Mouse (Mus musculus) bone marrow, adult 2 months (tissue): ENCODE data around the gene Adcy10. TPM values are rescaled to one million over a fixed set of nuclear protein-coding genes. Genes with fewer than 3 reads are reported as not detected.

Experiments
- H3K27ac ChIP-seq: fragments of 200-500 bp; 2 replicates; pipeline ENCODE4 v1.5.1; 2012; ENCODE audit warnings: low read depth, mild to moderate bottlenecking, control low read depth, inconsistent platforms, low read length; ENCODE audit not compliant: control insufficient read depth, poor library complexity, insufficient read depth
- H3K4me1 ChIP-seq: fragments of 200-500 bp; 2 replicates; pipeline ENCODE4 v1.6.1; 2011; ENCODE audit warnings: low read length; ENCODE audit not compliant: control insufficient read depth, insufficient read depth
- H3K4me3 ChIP-seq: fragments of 200-500 bp; replicated peaks from 2 replicates; pipeline ENCODE3; 2011; ENCODE audit warnings: mild to moderate bottlenecking, low read depth, low read length, control low read depth; ENCODE audit not compliant: control insufficient read depth
- CTCF ChIP-seq: fragments of 200-500 bp; IDR thresholded peaks from 2 replicates; pipeline ENCODE4 v1.5.1; 2011; ENCODE audit warnings: low read length, control low read depth; ENCODE audit not compliant: control insufficient read depth, insufficient read depth
- POLR2A ChIP-seq: fragments of 200-500 bp; IDR thresholded peaks from 2 replicates; pipeline ENCODE4 v1.6.1; 2011; ENCODE audit warnings: low read depth, mild to moderate bottlenecking, control low read depth, low read length, borderline replicate concordance; ENCODE audit not compliant: control insufficient read depth
- WGBS: fragments of 180-500 bp; shearing (Covaris S2); methylation state at CpG from one replicate; pipeline ENCODE4 v1.1.7; 2018; 5-methylcytosine and 5-hydroxymethylcytosine counted together
- polyA plus RNA-seq: library from polyadenylated mRNA; stranded (reverse); fragments of >200 nt; gene quantifications from 2 replicates; pipeline ENCODE4 v1.2.4, GENCODE M21; 2011; ENCODE audit warnings: low replicate concordance; ENCODE audit not compliant: missing spikeins, insufficient read depth, insufficient read length

Adcy10 gene
- polyA plus RNA-seq, 1 experiment = not detected

DNA sequence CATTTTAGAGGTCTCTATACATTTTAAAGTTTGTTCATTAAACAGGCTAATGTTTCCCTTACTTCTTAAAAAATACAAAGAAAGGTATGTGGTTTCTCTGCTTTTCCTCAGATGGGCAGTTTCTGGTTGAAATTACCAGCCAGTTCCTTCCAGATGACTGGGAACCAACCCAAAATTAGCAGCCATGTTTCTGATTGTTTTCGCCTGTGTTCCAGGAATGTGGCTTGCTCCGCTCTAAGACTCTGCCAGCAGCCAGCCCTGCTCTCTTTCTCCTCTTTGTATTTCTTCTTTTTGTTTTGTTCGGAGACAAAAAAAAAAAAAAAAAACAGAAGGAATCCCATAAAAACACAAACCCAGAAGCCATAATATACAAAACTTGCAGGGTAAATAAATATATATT lies 13.9 kb downstream of the Adcy10 start:
- no peak for TF ChIP-seq CTCF
- TF ChIP-seq POLR2A = no peak
- 46% methylated on average over 3 of the region's 3 CpGs for WGBS
- Histone ChIP-seq H3K4me3 (no peak overlapping the region), H3K27ac (no peak overlapping the region), H3K4me1 (no peaks in the 10 kb centered on the region)

DNA sequence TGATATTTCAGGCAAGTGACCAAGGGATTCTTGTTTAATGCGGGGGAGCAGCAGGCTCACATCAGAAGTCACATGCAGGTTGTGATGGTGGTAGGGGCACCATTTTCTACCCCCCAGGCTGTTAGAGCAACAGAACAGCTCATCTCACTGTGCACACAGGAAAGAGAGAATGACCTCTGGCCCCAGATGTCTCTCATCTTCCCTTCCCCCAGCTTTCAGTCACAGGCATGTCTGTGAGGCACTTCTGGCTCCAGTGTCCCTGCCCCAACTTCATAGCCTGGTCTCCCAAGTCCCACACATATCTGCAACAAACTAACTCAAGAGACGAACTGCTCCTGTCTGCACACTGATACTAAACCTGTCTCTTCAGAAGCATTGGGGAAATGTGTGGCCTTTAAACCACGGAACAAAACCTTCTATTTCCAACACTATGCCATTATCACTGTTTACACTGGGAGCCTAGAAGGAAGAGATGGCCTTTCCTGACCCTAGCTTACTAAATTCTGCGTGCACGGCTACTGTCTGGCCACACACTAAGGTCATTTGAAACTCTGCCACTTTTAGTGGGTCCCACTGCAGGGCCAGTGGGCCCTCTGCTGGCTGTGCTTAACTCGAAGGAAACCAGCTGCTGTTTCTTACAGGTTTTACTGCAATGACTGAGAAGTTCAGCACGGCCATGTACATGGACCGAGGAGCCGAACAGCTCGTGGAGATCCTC lies 18.5 kb downstream of the Adcy10 start:
- peaks cover 3% of the 10 kb centered on the region; the same call in 1 of the 2 replicates for H3K4me1 ChIP-seq
- 30% methylated on average over 10 of the region's 10 CpGs for WGBS
- no peak overlapping the region for H3K4me3 ChIP-seq
- peak; percentile 67 for TF ChIP-seq CTCF
- TF ChIP-seq POLR2A = no peak
- H3K27ac ChIP-seq = no peak overlapping the region

DNA sequence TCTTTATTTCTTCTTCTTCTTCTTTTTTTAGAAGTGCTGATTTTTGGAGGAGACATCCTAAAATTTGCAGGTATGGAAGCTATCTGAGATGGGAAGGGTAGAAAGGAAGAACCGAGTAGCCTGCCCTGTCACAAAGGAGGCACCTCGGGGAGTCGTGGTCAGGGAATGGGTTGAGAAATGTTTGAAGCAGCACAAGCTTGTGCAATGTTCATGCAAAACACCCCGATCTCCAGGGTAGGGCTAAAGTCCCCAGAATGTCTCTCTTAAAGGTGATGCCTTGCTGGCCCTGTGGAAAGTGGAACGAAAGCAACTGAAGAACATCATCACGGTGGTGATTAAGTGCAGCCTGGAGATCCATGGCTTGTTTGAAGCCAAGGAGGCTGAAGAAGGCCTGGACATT lies 21.3 kb downstream of the Adcy10 start:
- Histone ChIP-seq H3K27ac (peak overlapping the region; percentile 64), H3K4me3 (no peak overlapping the region), H3K4me1 (peaks cover 3% of the 10 kb centered on the region; the same call in 1 of the 2 replicates)
- TF ChIP-seq CTCF (no peak), POLR2A (no peak)
- WGBS = 43% methylated on average over 6 of the region's 6 CpGs

DNA sequence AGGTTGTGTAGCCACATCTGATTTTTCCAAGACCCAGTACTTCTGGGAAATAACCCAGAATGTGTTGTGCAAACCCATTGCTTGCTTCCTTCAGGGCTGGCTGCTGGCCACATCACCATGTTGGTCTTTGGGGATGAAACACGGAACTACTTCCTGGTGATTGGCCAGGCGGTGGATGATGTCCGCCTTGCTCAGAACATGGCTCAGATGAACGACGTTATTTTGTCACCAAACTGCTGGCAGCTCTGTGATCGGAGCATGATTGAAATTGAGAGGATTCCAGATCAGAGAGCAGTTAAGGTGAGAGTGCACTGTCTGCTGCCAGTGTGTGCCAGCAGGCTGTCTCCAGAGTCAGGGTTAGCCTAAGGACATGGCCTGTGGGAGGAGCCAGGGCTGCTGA lies 25.2 kb downstream of the Adcy10 start:
- Histone ChIP-seq H3K4me3 (no peak overlapping the region), H3K27ac (no peak overlapping the region), H3K4me1 (peaks cover 3% of the 10 kb centered on the region; the same call in 1 of the 2 replicates)
- TF ChIP-seq CTCF (no peak), POLR2A (no peak)
- WGBS = 85% methylated on average over 6 of the region's 6 CpGs

DNA sequence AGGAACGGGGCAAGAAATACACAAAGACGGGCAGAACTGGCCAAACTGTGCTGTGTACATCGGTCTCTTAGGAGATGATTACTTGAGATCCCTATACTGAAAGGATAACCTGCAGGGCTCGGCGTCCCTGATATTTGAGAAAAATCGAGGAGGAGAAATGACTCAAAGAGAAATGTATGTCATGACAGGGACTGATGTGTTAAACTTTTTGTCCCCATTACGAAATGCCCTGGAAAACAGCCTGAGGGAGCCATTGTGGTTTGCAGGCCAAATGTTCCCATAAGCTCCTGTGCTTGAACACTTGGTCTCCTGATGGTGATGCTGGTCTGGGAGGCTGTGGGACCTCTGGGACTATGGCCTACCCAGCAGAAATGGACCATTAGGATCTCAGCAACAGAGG lies 35.7 kb downstream of the Adcy10 start:
- TF ChIP-seq POLR2A = no peak
- TF ChIP-seq CTCF = no peak

DNA sequence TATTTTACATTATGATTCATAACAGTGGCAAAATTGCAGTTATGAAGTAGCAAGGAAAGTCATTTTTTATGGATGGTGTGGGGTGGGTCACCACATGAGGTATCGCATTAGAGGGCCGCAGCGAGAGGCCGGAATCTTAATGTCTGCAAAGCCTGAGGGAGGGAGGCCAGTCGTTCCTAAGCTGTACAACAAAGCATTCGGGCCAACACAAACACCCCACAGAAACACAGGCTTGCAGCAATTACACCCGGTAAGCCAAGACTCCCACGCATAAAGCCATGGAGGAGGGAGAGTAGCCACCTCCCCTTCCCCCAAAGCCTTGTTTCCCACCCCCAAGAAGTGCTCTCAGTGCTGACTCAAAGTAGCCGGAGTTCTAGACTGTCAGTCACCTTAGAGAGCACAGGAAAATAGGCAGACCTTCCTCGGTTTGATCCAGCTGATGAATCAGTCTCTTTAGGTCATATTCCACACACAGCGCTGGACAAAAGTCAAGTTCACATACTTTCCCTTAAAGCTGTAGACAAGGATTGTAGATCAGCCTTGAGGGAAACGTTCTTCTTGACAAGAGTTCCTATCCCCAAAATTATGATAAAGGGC lies 51.2 kb downstream of the Adcy10 start:
- no peaks in the 10 kb centered on the region for H3K4me1 ChIP-seq
- TF ChIP-seq POLR2A (no peak), CTCF (no peak)
- H3K4me3 ChIP-seq = no peak overlapping the region
- no peak overlapping the region for H3K27ac ChIP-seq
- WGBS = 83% methylated on average over 12 of the region's 12 CpGs

More for the DNA sequence above, 35.7 kb downstream of the Adcy10 start:
- H3K4me3 ChIP-seq = no peak overlapping the region
- H3K4me1 ChIP-seq = no peaks in the 10 kb centered on the region
- no peak overlapping the region for H3K27ac ChIP-seq
- 84% methylated on average over 7 of the region's 7 CpGs for WGBS

DNA sequence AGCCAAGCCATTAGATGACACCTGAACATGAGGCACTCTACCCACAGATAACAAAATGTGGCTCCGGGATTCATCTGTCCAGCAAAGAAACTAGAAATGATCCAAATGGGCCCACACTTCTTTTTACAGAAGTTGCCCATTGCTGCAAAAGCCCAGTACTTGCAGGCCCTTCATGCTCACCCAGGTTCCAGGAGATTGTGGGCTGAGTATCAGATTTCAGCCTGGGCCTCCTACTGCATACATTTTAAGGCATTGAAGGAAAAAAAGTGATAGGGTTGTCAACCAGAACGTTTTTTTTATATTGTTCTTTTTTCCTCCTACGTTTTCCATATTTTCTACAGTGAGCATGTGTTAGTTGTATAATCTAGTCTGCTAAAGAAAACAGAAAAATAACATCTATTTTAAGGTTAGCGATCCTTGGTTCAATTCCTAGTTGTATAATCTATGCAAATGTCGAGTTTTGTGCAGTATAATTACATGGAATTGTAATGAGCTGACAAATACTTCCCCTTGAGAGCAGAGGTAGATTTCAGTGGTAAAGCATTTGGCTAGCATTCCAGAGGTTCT lies 52.3 kb downstream of the Adcy10 start:
- Histone ChIP-seq H3K4me3 (no peak overlapping the region), H3K4me1 (no peaks in the 10 kb centered on the region), H3K27ac (no peak overlapping the region)
- TF ChIP-seq POLR2A (no peak), CTCF (no peak)
- 69% methylated on average over 5 of the region's 5 CpGs for WGBS

DNA sequence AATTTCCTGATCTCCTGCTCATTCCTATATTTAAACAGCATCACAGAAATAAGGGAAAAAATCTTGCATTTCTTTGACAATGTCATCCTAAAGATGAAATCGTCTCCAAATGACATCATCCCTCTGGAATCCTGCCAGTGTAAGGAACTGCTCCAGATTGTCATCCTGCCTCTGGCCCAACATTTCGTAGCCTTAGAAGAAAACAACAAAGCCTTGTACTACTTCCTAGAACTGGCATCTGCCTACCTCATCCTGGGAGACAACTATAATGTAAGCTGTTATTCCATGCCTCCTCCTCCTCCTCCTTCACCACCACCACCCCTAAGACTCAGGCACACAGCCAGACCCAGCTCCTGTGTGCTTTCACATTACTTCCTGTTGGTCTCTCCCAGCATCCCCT lies 71.7 kb downstream of the Adcy10 start:
- H3K4me3 ChIP-seq = no peak overlapping the region
- 52% methylated on average over 2 of the region's 2 CpGs for WGBS
- H3K27ac ChIP-seq = no peak overlapping the region
- no peak for TF ChIP-seq CTCF
- no peak for TF ChIP-seq POLR2A
- H3K4me1 ChIP-seq = no peaks in the 10 kb centered on the region
